ENCODE assay signal across 9 mouse cellular contexts in genomic region chr17:24650766-24651165, GRCm38 (mm10). TPM values are rescaled to one million over a fixed set of nuclear protein-coding genes. Genes with fewer than 3 reads are reported as not detected.
DNase-seq lines count a peak whose midpoint lies in the region; ATAC-seq lines count a peak whose summit lies in the region.
"Had no signal": no experiment of that assay in that cellular context is flagged by ENCODE, and none has a peak within 500 bp of the region (broad histone marks: within the 10 kb centered on the region; RNA-seq: fewer than 3 reads in every experiment).

No protein-coding gene starts in this region.

- 81% methylated on average over 4 of the region's 4 CpGs for WGBS in kidney, embryonic 14.5 days
- WGBS in embryonic facial prominence, embryonic 12.5 days = 76% methylated on average over 4 of the region's 4 CpGs
- 66% methylated on average over 4 of the region's 4 CpGs for WGBS in hindbrain, embryonic 16.5 days
- WGBS in midbrain, embryonic 15.5 days = 74% methylated on average over 4 of the region's 4 CpGs

- H3K4me3 ChIP-seq in kidney, embryonic 14.5 days (ENCODE audit: low read length) = peak overlapping the region; percentile 77; the same call in 1 of the 2 replicates
- peak overlapping the region; percentile 72; the same call in 1 of the 2 replicates for H3K4me3 ChIP-seq in embryonic facial prominence, embryonic 12.5 days
- H3K4me3 ChIP-seq in hindbrain, embryonic 16.5 days (ENCODE audit: low read length) = peak overlapping the region; percentile 84
- H3K4me3 ChIP-seq in midbrain, embryonic 15.5 days = peak overlapping the region; percentile 81

- no peak overlapping the region for H3K27ac ChIP-seq in kidney, embryonic 14.5 days (ENCODE audit: low read depth, low read length)
- no peak overlapping the region for H3K27ac ChIP-seq in embryonic facial prominence, embryonic 12.5 days
- H3K27ac ChIP-seq in hindbrain, embryonic 16.5 days (ENCODE audit: low read depth, low read length) = peak overlapping the region; percentile 7; the same call in 1 of the 2 replicates
- H3K27ac ChIP-seq in midbrain, embryonic 15.5 days = no peak overlapping the region
- H3K27ac ChIP-seq: macrophage had no signal

- DNase-seq in kidney, adult 9 months = no peak
- no peak for DNase-seq in B cell, adult 2 months
- DNase-seq in urinary bladder, adult 2 months (ENCODE audit: low spot score) = no peak
- DNase-seq: kidney, adult 11 months had no signal

- ATAC-seq in kidney, embryonic 14.5 days (ENCODE audit: low FRiP score, low TSS enrichment) = no peak
- no peak for ATAC-seq in embryonic facial prominence, embryonic 12.5 days (ENCODE audit: insufficient number of reproducible peaks, insufficient read depth, low FRiP score, low TSS enrichment)
- ATAC-seq in hindbrain, embryonic 16.5 days = no peak
- ATAC-seq in midbrain, embryonic 15.5 days (replicated peaks) = no peak

- peak overlapping the region; percentile 90; the same call in 1 of the 2 replicates for H3K9ac ChIP-seq in kidney, embryonic 14.5 days (ENCODE audit: low read depth, low read length)
- H3K9ac ChIP-seq in embryonic facial prominence, embryonic 12.5 days = no peak overlapping the region
- no peak overlapping the region for H3K9ac ChIP-seq in hindbrain, embryonic 16.5 days (ENCODE audit: low read depth, low read length)
- H3K9ac ChIP-seq in midbrain, embryonic 15.5 days = peak overlapping the region; percentile 85; the same call in 1 of the 2 replicates

- peaks cover 23% of the 10 kb centered on the region for H3K4me1 ChIP-seq in kidney, embryonic 14.5 days (ENCODE audit: control insufficient read depth, insufficient read depth, low read length)
- H3K4me1 ChIP-seq in embryonic facial prominence, embryonic 12.5 days = peaks cover 20% of the 10 kb centered on the region
- H3K4me1 ChIP-seq in hindbrain, embryonic 16.5 days (ENCODE audit: control insufficient read depth, insufficient read depth, low read depth, low read length) = peaks cover 15% of the 10 kb centered on the region
- H3K4me1 ChIP-seq in midbrain, embryonic 15.5 days = peaks cover 18% of the 10 kb centered on the region

- no peaks in the 10 kb centered on the region for H3K9me3 ChIP-seq in kidney, embryonic 14.5 days (ENCODE audit: control insufficient read depth, low read length)
- H3K9me3 ChIP-seq in embryonic facial prominence, embryonic 12.5 days = no peaks in the 10 kb centered on the region
- H3K9me3 ChIP-seq in hindbrain, embryonic 16.5 days (ENCODE audit: control insufficient read depth, low read length) = no peaks in the 10 kb centered on the region
- H3K9me3 ChIP-seq in midbrain, embryonic 15.5 days = no peaks in the 10 kb centered on the region

- H3K4me2 ChIP-seq in kidney, embryonic 14.5 days (replicated peaks; ENCODE audit: low read depth, low read length) = peak overlapping the region; percentile 97
- H3K4me2 ChIP-seq in embryonic facial prominence, embryonic 12.5 days (replicated peaks) = peak overlapping the region; percentile 97; the same call in 1 of the 2 replicates
- peak overlapping the region; percentile 93 for H3K4me2 ChIP-seq in hindbrain, embryonic 16.5 days (ENCODE audit: low read length)
- peak overlapping the region; percentile 93 for H3K4me2 ChIP-seq in midbrain, embryonic 15.5 days

- H3K27me3 ChIP-seq in kidney, embryonic 14.5 days (ENCODE audit: control insufficient read depth, insufficient read depth, low read length) = no peaks in the 10 kb centered on the region
- no peaks in the 10 kb centered on the region for H3K27me3 ChIP-seq in embryonic facial prominence, embryonic 12.5 days
- no peaks in the 10 kb centered on the region for H3K27me3 ChIP-seq in hindbrain, embryonic 16.5 days (replicated peaks; ENCODE audit: control insufficient read depth, insufficient read depth, low read length)
- H3K27me3 ChIP-seq in midbrain, embryonic 15.5 days (replicated peaks) = 0 out of 2 replicates have a peak, but pooled peaks cover 3% of the 10 kb centered on the region

- H3K36me3 ChIP-seq in kidney, embryonic 14.5 days (ENCODE audit: control insufficient read depth, insufficient read depth, low read length) = no peaks in the 10 kb centered on the region
- H3K36me3 ChIP-seq in embryonic facial prominence, embryonic 12.5 days = no peaks in the 10 kb centered on the region
- H3K36me3 ChIP-seq in hindbrain, embryonic 16.5 days (ENCODE audit: control insufficient read depth, insufficient read depth, low read length) = no peaks in the 10 kb centered on the region
- H3K36me3 ChIP-seq in midbrain, embryonic 15.5 days (replicated peaks) = no peaks in the 10 kb centered on the region

RNA-seq across cellular contexts. Expression of gene Slc9a3r2, which starts 0.6 kb away (rescaled TPM):
- 86.1 and 95.5 TPM in 2 replicates for polyA plus RNA-seq in kidney, embryonic 14.5 days (2014; fragmentation: Nextera tagmentation; extraction: Ambion mirVana)
- 59.6 and 60.6 TPM in 2 replicates for polyA plus RNA-seq in embryonic facial prominence, embryonic 12.5 days (2016; fragmentation: Nextera tagmentation; extraction: Ambion mirVana)
- polyA plus RNA-seq in hindbrain, embryonic 16.5 days (2015; fragmentation: Nextera tagmentation; extraction: Ambion mirVana) = 60.8 TPM in 2 replicates
- polyA plus RNA-seq in midbrain, embryonic 15.5 days (2015; fragmentation: Nextera tagmentation; extraction: Ambion mirVana) = 45.3 and 52.6 TPM in 2 replicates
- polyA plus RNA-seq in urinary bladder, adult 2 months (2012; rRNA removed) = 59.2 and 63.5 TPM in 2 replicates
- polyA plus RNA-seq: macrophage had no signal

RNA-seq across cellular contexts. Expression of gene Npw, which starts 7.5 kb away (rescaled TPM):
- polyA plus RNA-seq in kidney, embryonic 14.5 days (2014; fragmentation: Nextera tagmentation; extraction: Ambion mirVana) = 0.66 TPM in 1 of 2 replicates, not detected in the other
- 0.35 and 0.76 TPM in 2 replicates for polyA plus RNA-seq in embryonic facial prominence, embryonic 12.5 days (2016; fragmentation: Nextera tagmentation; extraction: Ambion mirVana)
- polyA plus RNA-seq in hindbrain, embryonic 16.5 days (2015; fragmentation: Nextera tagmentation; extraction: Ambion mirVana) = 0.54 and 0.75 TPM in 2 replicates
- 0.38 and 0.66 TPM in 2 replicates for polyA plus RNA-seq in midbrain, embryonic 15.5 days (2015; fragmentation: Nextera tagmentation; extraction: Ambion mirVana)
- 0.62 and 0.80 TPM in 2 replicates for polyA plus RNA-seq in urinary bladder, adult 2 months (2012; rRNA removed)
- polyA plus RNA-seq: macrophage had no signal

RNA-seq across cellular contexts. Expression of gene Nthl1, which starts 18.3 kb away (rescaled TPM):
- 14.2 and 17.0 TPM in 2 replicates for polyA plus RNA-seq in kidney, embryonic 14.5 days (2014; fragmentation: Nextera tagmentation; extraction: Ambion mirVana)
- 26.2 and 26.9 TPM in 2 replicates for polyA plus RNA-seq in embryonic facial prominence, embryonic 12.5 days (2016; fragmentation: Nextera tagmentation; extraction: Ambion mirVana)
- 9.6 and 9.9 TPM in 2 replicates for polyA plus RNA-seq in hindbrain, embryonic 16.5 days (2015; fragmentation: Nextera tagmentation; extraction: Ambion mirVana)
- polyA plus RNA-seq in midbrain, embryonic 15.5 days (2015; fragmentation: Nextera tagmentation; extraction: Ambion mirVana) = 10.0 and 11.0 TPM in 2 replicates
- polyA plus RNA-seq in urinary bladder, adult 2 months (2012; rRNA removed) = 21.7 and 22.0 TPM in 2 replicates

RNA-seq across cellular contexts. Expression of gene Tsc2, which starts 18.3 kb away (rescaled TPM):
- polyA plus RNA-seq in kidney, embryonic 14.5 days (2014; fragmentation: Nextera tagmentation; extraction: Ambion mirVana) = 48.3 and 55.4 TPM in 2 replicates
- 72.8 and 82.0 TPM in 2 replicates for polyA plus RNA-seq in embryonic facial prominence, embryonic 12.5 days (2016; fragmentation: Nextera tagmentation; extraction: Ambion mirVana)
- polyA plus RNA-seq in hindbrain, embryonic 16.5 days (2015; fragmentation: Nextera tagmentation; extraction: Ambion mirVana) = 65.8 and 80.9 TPM in 2 replicates
- polyA plus RNA-seq in midbrain, embryonic 15.5 days (2015; fragmentation: Nextera tagmentation; extraction: Ambion mirVana) = 83.8 and 89.6 TPM in 2 replicates
- polyA plus RNA-seq in urinary bladder, adult 2 months (2012; rRNA removed) = 95.3 and 112 TPM in 2 replicates

RNA-seq across cellular contexts. Expression of gene Zfp598, which starts 18.7 kb away (rescaled TPM):
- 25.3 and 34.4 TPM in 2 replicates for polyA plus RNA-seq in kidney, embryonic 14.5 days (2014; fragmentation: Nextera tagmentation; extraction: Ambion mirVana)
- 23.5 and 25.4 TPM in 2 replicates for polyA plus RNA-seq in embryonic facial prominence, embryonic 12.5 days (2016; fragmentation: Nextera tagmentation; extraction: Ambion mirVana)
- polyA plus RNA-seq in hindbrain, embryonic 16.5 days (2015; fragmentation: Nextera tagmentation; extraction: Ambion mirVana) = 10.8 and 18.7 TPM in 2 replicates
- 21.9 and 22.9 TPM in 2 replicates for polyA plus RNA-seq in midbrain, embryonic 15.5 days (2015; fragmentation: Nextera tagmentation; extraction: Ambion mirVana)
- polyA plus RNA-seq in urinary bladder, adult 2 months (2012; rRNA removed) = 42.9 and 54.2 TPM in 2 replicates

Comparison
In these comparisons a context has a peak if more than half of its experiments do, and no peak if none do; other contexts are left out.
1. H3K9ac ChIP-seq: peak in kidney, embryonic 14.5 days (single experiment) and midbrain, embryonic 15.5 days (single experiment); none in embryonic facial prominence, embryonic 12.5 days (single experiment) and hindbrain, embryonic 16.5 days (single experiment).
2. Peak in every context shown above with its lines, with median percentiles within 50 percentile points of each other: H3K4me2 ChIP-seq and H3K4me3 ChIP-seq.